Mouse (Mus musculus) embryonic facial prominence, embryonic 10.5 days (tissue): ENCODE results near the gene Arsa. TPM values are rescaled to one million over a fixed set of nuclear protein-coding genes. Genes with fewer than 3 reads are reported as not detected.
A peak's percentile ranks its signal among the peaks of the same experiment; 100 is the strongest.

ENCODE experiments used
- DNase-seq: peaks from one replicate; pipeline ENCODE4 v3.0.0-alpha.2; 2017; ENCODE audit warnings: low spot score
- H3K27ac ChIP-seq: fragments of 300-500 bp; sonication (generic); replicated peaks from 2 replicates; pipeline ENCODE4 v1.5.1; 2016; ENCODE audit warnings: mild to moderate bottlenecking
- H3K27me3 ChIP-seq: fragments of 300-500 bp; sonication (generic); replicated peaks from 2 replicates; pipeline ENCODE4 v1.6.1; 2016; ENCODE audit warnings: low read depth, mild to moderate bottlenecking; ENCODE audit not compliant: poor library complexity, severe bottlenecking
- H3K36me3 ChIP-seq: fragments of 300-500 bp; sonication (generic); replicated peaks from 2 replicates; pipeline ENCODE4 v1.6.1; 2016; ENCODE audit warnings: mild to moderate bottlenecking, moderate library complexity
- H3K4me1 ChIP-seq: fragments of 300-500 bp; sonication (generic); 2 replicates; pipeline ENCODE4 v1.6.1; 2016
- H3K4me3 ChIP-seq: fragments of 300-500 bp; sonication (generic); 2 replicates; pipeline ENCODE4 v1.5.1; 2016; ENCODE audit warnings: mild to moderate bottlenecking, moderate library complexity
- H3K9me3 ChIP-seq: fragments of 300-500 bp; sonication (generic); 2 replicates; pipeline ENCODE4 v1.6.1; 2016; ENCODE audit warnings: mild to moderate bottlenecking
- WGBS: fragments of 180-500 bp; shearing (Covaris S2); methylation state at CpG from one replicate; pipeline ENCODE4 v1.1.7; 2016; 5-methylcytosine and 5-hydroxymethylcytosine counted together
- polyA plus RNA-seq: library from polyadenylated mRNA; unstranded; fragments of >200 nt; fragmentation: Nextera tagmentation; extraction: Ambion mirVana; gene quantifications from 2 replicates; pipeline ENCODE4 v1.2.1, GENCODE M21; 2016

Arsa gene
- polyA plus RNA-seq, 1 experiment from 2014 or later: 11.2 TPM

DNA sequence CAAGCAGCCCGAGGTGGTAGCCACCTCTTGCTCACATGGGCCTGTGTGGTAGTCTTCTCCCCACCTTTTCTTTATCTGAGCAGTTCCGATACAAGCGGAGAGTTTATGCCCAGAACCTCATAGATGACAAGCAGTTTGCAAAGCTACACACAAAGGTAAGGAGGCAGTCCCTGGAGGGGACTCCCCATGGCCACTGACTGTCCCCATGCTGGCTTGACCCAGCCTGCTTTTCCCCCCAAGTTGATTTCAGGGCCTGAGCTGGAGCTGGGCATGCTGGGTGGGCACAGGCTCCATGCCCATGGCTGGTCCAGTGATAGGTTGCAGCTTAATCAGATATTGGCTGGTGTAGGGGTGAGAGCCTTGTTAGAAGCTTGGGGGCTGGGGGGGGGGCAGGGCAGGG lies 24.1 kb upstream of the Arsa start:
- 80% methylated on average over 3 of the region's 3 CpGs for WGBS
- H3K4me1 ChIP-seq: peaks cover 48% of the 10 kb centered on the region
- H3K9me3 ChIP-seq: no peaks in the 10 kb centered on the region
- DNase-seq: no peak
- peaks cover 66% of the 10 kb centered on the region for H3K27me3 ChIP-seq
- peaks cover 18% of the 10 kb centered on the region for H3K36me3 ChIP-seq
- H3K4me3 ChIP-seq: peak overlapping the region; percentile 83; the same call in 1 of the 2 replicates
- no peak overlapping the region for H3K27ac ChIP-seq

DNA sequence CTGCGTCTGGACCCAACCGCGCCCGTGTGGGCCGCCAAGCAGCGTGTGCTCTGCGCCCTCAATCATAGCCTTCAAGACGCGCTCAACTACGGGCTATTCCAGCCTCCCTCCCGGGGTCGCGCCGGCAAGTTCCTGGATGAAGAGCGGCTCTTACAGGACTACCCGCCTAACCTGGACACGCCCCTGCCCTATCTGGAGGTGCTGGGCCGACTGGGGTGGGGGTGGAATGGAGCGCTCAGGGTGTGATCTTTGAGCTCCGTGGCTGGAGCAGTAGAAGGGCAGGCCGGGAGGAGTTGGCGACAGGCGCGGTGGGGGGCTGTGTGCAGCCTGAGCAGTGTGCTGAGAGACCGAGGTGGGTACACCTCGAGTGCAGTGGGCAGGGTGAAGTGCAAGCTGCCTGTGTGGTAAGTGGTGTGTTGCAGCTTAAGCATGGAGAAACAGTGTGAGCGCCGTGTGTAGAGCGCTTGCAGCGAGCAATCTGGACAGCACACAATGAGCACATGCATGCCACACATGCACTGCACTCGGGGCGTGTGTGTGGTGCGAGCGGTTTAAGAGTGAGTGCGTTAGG lies 23.1 kb upstream of the Arsa start:
- under 1% methylated on average over 35 of the region's 35 CpGs for WGBS
- peaks cover 73% of the 10 kb centered on the region for H3K27me3 ChIP-seq

DNA sequence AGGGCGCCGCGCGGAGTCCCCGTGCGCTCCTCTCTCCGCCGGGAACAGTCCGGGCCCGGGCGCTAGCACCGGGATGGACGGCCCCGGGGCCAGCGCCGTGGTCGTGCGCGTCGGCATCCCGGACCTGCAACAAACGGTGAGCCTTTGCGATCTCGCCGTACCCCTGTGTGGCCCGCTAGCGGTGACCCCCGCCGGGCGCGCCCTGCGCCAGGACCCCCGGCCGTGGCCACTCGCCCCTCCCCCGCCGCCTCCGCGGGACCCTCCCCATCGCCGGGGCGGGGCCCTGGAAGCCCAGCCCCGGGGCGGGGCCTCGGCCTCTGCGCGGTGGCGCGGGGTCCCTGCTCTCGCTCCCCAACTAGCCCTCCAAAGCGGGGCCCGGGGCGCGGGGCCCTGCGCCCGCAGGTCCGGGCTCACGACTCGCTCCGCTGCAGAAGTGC lies 22.6 kb upstream of the Arsa start:
- H3K27ac ChIP-seq: peak overlapping the region; percentile 88
- H3K4me1 ChIP-seq: peaks cover 43% of the 10 kb centered on the region
- peaks cover 14% of the 10 kb centered on the region for H3K36me3 ChIP-seq
- H3K9me3 ChIP-seq: 0 out of 2 replicates have a peak, but pooled peaks cover 2% of the 10 kb centered on the region
- peaks cover 73% of the 10 kb centered on the region for H3K27me3 ChIP-seq
- peak; percentile 88 for DNase-seq
- H3K4me3 ChIP-seq: peak overlapping the region; percentile 83
- WGBS: under 1% methylated on average over 51 of the region's 60 CpGs

More for the DNA sequence above, 23.1 kb upstream of the Arsa start:
- Histone ChIP-seq H3K9me3 (no peaks in the 10 kb centered on the region), H3K36me3 (peaks cover 15% of the 10 kb centered on the region), H3K4me1 (peaks cover 46% of the 10 kb centered on the region), H3K27ac (peak overlapping the region; percentile 88), H3K4me3 (peak overlapping the region; percentile 83)
- DNase-seq: no peak

DNA sequence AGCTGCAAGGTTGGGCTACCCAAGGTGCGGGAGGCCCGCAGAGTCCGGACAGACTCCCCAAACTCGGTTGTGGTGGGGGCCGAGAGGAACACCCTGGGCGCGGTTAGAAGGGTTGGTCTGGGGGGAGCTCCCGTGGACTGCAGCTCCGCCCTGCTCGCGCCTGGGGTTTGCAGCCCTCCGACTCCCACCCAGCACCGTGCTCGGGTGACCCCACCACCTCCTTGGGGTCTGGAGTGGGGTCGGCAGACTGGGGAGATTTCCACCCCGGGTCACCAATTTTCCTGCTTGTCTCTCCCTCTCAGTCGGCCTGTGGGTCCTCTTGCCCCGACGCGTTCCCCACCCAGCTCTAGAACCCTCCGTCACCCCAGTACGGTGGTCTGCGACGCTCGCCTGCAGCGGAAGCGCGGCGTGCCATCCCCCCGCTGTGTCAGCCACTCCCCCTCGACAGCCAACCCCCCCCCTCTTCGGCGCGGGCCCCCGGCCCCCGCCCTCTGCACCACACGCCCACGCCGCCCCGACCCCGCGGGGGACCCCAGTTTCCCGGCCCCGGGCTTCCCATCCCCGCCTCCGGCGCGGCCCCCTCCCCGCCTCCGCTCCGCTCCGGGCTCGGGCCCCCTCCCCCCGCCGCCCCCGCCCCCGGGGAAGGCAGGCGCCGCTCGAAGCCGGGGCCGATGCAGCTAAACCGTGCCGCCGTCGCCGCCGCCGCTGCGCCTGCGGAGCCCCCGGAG lies 21.9 kb upstream of the Arsa start, which contains the start of gene Shank3:
Gene Shank3 (plus strand): TSS at position 663 of the 728 bp plus-strand sequence.
- H3K27ac ChIP-seq: peak within 1 kb of the TSS; percentile 88
- peaks cover 43% of the 10 kb centered on the region for H3K4me1 ChIP-seq
- peaks cover 77% of the 10 kb centered on the region for H3K27me3 ChIP-seq
- peaks cover 11% of the 10 kb centered on the region for H3K36me3 ChIP-seq
- peak within 1 kb of the TSS; percentile 83 for H3K4me3 ChIP-seq
- H3K9me3 ChIP-seq: 0 out of 2 replicates have a peak, but pooled peaks cover 2% of the 10 kb centered on the region
- peak; percentile 71 for DNase-seq
- under 1% methylated on average over 62 of the region's 72 CpGs for WGBS

DNA sequence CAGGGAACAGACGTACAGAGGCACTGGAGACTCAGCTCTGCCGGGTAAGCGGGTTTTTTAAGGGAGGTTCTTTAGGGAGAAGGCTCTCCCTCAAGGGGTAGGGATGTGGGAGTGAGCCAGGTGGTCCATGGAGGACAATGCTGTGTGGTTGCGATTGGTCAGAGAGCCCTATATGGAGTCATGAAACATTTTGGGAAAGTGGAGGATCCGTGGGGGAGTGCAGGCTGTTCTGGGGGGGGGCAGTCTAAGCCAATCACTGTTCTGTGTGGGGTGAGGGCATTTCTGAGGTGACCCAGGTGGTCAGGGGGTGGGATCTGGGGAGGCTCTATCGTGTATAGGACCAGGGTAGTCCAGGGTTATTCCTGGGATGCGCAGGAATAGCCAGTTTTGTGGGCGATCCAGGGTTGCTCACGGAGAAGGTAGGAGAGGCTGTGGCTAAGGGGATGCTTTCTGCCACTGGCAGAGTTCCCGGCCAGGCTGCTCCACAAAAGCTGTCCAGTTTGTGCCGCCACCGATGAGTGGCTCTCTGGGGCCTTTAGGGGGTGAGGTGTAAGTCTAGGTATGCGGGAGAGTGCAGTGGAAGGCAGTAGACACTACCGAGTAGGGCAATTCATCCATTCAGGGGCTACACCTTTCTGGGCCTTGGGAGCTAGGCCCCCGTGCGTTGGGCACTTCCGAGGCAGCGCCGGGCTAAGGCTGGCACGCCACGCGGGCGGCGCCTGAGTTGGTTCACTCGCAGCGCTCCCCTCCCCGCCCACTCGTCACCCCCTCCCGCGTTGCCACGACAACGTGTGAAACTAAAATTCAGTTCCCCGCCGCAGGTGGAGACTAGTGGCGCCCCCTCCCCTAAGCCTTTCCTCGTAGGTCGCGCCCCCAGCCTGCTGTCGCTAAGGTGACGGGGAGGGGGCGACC lies 21.1 kb upstream of the Arsa start:
- H3K4me1 ChIP-seq: peaks cover 43% of the 10 kb centered on the region

DNA sequence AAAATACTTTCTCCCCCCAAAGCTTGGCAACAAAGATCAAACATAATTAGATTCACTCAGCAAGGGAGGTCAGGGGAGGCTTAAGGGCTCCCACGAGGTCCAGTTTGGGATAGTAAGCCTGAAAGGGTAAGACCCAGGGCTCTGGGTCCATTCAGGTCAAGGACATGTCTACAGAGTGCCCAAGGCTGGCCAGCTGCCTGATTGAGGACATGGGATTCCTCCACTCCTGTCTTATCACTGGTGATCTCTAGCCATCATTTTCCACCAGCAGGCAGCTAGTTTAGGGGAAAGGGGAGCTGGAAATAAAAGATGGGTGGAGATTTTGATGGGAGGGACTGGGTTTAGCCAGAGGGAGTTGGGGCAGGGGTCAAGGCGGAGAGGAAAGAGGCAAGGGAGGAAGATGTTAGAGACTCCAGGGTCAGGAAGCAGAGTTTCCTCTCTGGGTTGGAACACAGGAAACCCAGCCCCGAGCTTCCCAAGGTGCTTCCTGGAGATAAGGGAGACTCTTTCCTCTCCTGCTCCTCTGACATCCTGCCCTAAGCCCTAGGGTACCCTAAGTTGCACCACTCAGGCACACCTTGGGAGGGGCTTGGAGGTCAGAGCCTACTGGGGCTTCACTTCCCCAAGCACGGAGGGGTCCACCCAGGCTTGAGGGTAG lies 20.3 kb upstream of the Arsa start:
- H3K4me3 ChIP-seq: peak overlapping the region; percentile 83
- 17% methylated on average over 4 of the region's 4 CpGs for WGBS
- DNase-seq: no peak
- H3K27me3 ChIP-seq: peaks cover 66% of the 10 kb centered on the region
- H3K4me1 ChIP-seq: peaks cover 43% of the 10 kb centered on the region
- H3K9me3 ChIP-seq: 0 out of 2 replicates have a peak, but pooled peaks cover 2% of the 10 kb centered on the region
- no peak overlapping the region; the same call in 1 of the 2 replicates for H3K27ac ChIP-seq
- no peaks in the 10 kb centered on the region for H3K36me3 ChIP-seq

More for the DNA sequence above, 21.1 kb upstream of the Arsa start:
- 2% methylated on average over 41 of the region's 41 CpGs for WGBS
- peak overlapping the region; percentile 88 for H3K27ac ChIP-seq
- peak; percentile 53 for DNase-seq
- H3K27me3 ChIP-seq: peaks cover 72% of the 10 kb centered on the region
- 0 out of 2 replicates have a peak, but pooled peaks cover 2% of the 10 kb centered on the region for H3K9me3 ChIP-seq
- peaks cover 3% of the 10 kb centered on the region for H3K36me3 ChIP-seq
- peak overlapping the region; percentile 83 for H3K4me3 ChIP-seq

DNA sequence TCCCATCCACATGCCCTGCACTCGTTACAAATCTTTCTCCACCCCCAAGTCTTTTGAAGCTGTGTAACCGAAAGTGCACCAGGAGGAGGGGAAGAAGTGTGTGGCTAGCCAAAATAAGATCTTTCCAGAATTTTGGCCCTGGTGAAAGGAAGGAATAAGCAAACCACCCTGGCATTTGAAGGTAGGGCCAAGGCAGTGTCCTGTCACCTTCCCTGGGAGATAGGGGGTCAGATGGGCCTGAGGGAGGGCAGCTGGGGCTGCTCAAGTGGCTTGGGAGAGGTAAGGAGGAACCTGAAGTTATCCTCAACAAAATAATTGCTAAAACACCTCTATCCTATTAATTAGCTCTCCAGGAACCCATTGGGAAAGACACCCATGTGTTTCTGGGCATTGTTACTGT lies 19.6 kb upstream of the Arsa start:
- 33% methylated on average over 2 of the region's 2 CpGs for WGBS
- H3K27me3 ChIP-seq: peaks cover 60% of the 10 kb centered on the region
- no peak for DNase-seq

DNA sequence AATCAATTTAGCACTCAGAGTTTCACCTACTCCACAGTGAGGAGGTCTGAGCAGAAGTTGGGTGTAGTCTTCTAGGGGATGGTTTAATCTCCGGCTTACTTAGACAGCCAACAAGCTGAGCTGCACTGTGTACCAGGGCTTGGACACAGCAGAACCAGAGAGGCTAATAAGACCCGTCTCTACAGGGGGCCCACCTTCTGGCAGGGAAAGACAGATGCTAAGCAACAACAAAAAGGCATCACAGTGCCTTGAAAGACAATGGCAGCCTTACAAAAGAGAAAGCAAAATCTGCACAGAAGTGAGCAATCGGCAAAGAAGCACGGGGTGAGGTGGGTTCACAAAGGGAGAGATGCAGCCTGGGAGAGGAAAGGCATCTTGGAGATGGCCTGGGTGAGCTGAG lies 18.9 kb upstream of the Arsa start:
- 42% methylated on average over 4 of the region's 4 CpGs for WGBS
- no peak overlapping the region for H3K27ac ChIP-seq
- H3K36me3 ChIP-seq: no peaks in the 10 kb centered on the region
- H3K4me3 ChIP-seq: no peak overlapping the region
- H3K27me3 ChIP-seq: peaks cover 53% of the 10 kb centered on the region
- DNase-seq: no peak
- peaks cover 40% of the 10 kb centered on the region for H3K4me1 ChIP-seq
- H3K9me3 ChIP-seq: 0 out of 2 replicates have a peak, but pooled peaks cover 2% of the 10 kb centered on the region

More for the DNA sequence above, 19.6 kb upstream of the Arsa start:
- Histone ChIP-seq H3K4me3 (no peak overlapping the region), H3K36me3 (no peaks in the 10 kb centered on the region), H3K27ac (no peak overlapping the region), H3K9me3 (0 out of 2 replicates have a peak, but pooled peaks cover 2% of the 10 kb centered on the region), H3K4me1 (peaks cover 43% of the 10 kb centered on the region)

DNA sequence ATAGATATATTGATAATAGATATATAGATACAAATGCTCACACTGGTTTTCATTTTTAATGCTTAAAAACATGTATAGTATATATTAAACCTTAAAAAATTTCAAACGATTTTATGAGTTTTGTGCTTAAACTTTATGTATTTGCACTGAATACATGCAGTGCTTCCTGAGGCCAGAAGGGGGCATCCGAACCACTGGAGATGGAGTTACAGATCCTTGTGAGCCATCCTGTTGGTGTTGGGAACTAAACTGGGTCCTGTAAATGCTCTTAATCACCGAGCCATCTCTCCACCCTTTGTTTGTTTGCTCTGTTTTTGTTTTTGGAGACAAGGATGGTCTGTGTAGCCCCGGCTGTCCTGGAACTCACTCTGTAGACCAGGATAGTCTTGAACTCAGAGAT lies 17.7 kb upstream of the Arsa start:
- WGBS: 81% methylated on average over 4 of the region's 4 CpGs
- DNase-seq: no peak
- Histone ChIP-seq H3K9me3 (0 out of 2 replicates have a peak, but pooled peaks cover 2% of the 10 kb centered on the region), H3K27ac (no peak overlapping the region), H3K4me1 (peaks cover 30% of the 10 kb centered on the region), H3K36me3 (no peaks in the 10 kb centered on the region), H3K27me3 (peaks cover 42% of the 10 kb centered on the region), H3K4me3 (no peak overlapping the region)

DNA sequence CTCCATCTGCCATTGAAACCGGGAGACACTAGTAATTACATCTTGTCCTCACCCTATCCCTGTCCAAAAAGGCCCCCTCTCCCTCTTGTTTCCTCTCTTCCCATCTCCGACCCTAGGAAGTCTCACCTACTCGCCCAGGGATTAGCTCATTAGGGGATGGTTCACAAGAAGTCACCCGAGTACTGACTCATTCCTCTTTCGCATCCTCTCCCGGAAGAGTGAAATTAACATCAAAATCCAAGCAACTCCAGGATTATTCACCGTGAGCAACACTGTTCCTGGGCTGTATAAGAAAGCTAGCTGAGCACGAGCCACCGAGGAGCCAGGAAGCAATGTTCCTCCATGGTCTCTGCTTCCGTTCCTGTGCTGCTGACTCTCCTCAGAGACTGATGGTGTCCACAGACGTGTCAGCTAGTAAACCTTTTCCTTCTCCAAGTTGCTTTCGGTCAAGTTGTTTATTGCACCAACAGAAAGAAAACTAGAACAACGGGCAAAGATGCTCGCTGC lies 11.4 kb upstream of the Arsa start:
- Histone ChIP-seq H3K36me3 (no peaks in the 10 kb centered on the region), H3K4me1 (no peaks in the 10 kb centered on the region), H3K9me3 (no peaks in the 10 kb centered on the region), H3K27ac (no peak overlapping the region), H3K27me3 (no peaks in the 10 kb centered on the region), H3K4me3 (no peak overlapping the region)
- 52% methylated on average over 14 of the region's 14 CpGs for WGBS
- no peak for DNase-seq

DNA sequence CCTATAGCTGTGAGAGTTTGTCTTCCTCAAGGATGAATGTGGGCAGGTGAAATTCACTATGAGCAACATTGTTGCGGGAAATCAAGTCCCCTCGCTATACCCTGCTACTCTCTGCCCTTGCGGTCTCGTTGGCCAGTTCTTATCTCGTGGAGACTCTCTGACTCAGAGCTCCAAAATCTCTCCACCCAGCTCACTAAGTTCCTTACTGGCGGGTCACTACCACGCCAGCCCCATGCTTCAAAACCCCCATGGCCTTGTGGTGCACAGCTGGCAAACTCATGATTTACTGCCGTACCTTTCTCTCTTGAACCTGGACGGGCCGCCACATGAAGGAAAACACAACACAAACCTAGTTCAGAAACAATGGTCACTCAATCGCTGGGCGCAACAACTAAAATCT lies 11.0 kb upstream of the Arsa start:
- no peak for DNase-seq

More for the DNA sequence above, 11.0 kb upstream of the Arsa start:
- 80% methylated on average over 12 of the region's 12 CpGs for WGBS
- Histone ChIP-seq H3K4me1 (no peaks in the 10 kb centered on the region), H3K4me3 (no peak overlapping the region), H3K27ac (no peak overlapping the region), H3K27me3 (no peaks in the 10 kb centered on the region), H3K9me3 (no peaks in the 10 kb centered on the region), H3K36me3 (no peaks in the 10 kb centered on the region)
